Mouse (Mus musculus) B cell, adult 2 months (primary cell): ENCODE measurements at regions not wholly inside any gene's neighbourhood (a gene's known extent, or its start where the extent isn't known, plus 50 kb on each side); places are given as distances from the start of the nearest gene placed in this dataset.

Experiments used
- DNase-seq, 2 experiments: peaks; one replicate each; pipeline ENCODE4 v3.0.0; 2022

GRCm38 (mm10) chr4:33702028-33702666 is 222.2 kb upstream of the Cnr1 start:
- no peak for DNase-seq

GRCm38 (mm10) chr4:33705722-33706121 is 218.7 kb upstream of the Cnr1 start:
- no peak for DNase-seq

- DNase-seq: peak in 1 of 2 experiments; percentile 6
These were observed 217.6 kb upstream of the Cnr1 start for GRCm38 (mm10) chr4:33706785-33707184.

GRCm38 (mm10) chr4:33716475-33717117 is 207.8 kb upstream of the Cnr1 start:
- DNase-seq: no peak

- DNase-seq: no peak
These were observed 203.4 kb upstream of the Cnr1 start for GRCm38 (mm10) chr4:33720972-33721371.

- DNase-seq: no peak
These were observed 202.4 kb upstream of the Cnr1 start for GRCm38 (mm10) chr4:33721971-33722370.

- no peak for DNase-seq
These were observed 192.6 kb upstream of the Cnr1 start for GRCm38 (mm10) chr4:33731837-33732236.

- no peak for DNase-seq
These were observed 189.5 kb upstream of the Cnr1 start for GRCm38 (mm10) chr4:33734923-33735322.

GRCm38 (mm10) chr4:33735442-33735966 is 188.9 kb upstream of the Cnr1 start:
- no peak for DNase-seq

- DNase-seq: no peak
These were observed 188.2 kb upstream of the Cnr1 start for GRCm38 (mm10) chr4:33736061-33736701.

GRCm38 (mm10) chr4:33737337-33737736 is 187.1 kb upstream of the Cnr1 start:
- DNase-seq: no peak

GRCm38 (mm10) chr4:33737859-33738417 is 186.5 kb upstream of the Cnr1 start:
- no peak for DNase-seq

- DNase-seq: no peak
These were observed 185.0 kb upstream of the Cnr1 start for GRCm38 (mm10) chr4:33739211-33739904.

- no peak for DNase-seq
These were observed 183.4 kb upstream of the Cnr1 start for GRCm38 (mm10) chr4:33740982-33741381.

GRCm38 (mm10) chr4:33745180-33745579 is 179.2 kb upstream of the Cnr1 start:
- DNase-seq: no peak

- no peak for DNase-seq
These were observed 177.0 kb upstream of the Cnr1 start for GRCm38 (mm10) chr4:33747316-33747895.

GRCm38 (mm10) chr4:33767721-33768120 is 156.7 kb upstream of the Cnr1 start:
- no peak for DNase-seq

GRCm38 (mm10) chr4:33786027-33786426 is 138.4 kb upstream of the Cnr1 start:
- DNase-seq: no peak

- DNase-seq: no peak
These were observed 137.4 kb upstream of the Cnr1 start for GRCm38 (mm10) chr4:33786958-33787357.

GRCm38 (mm10) chr4:33793398-33793797 is 131.0 kb upstream of the Cnr1 start:
- no peak for DNase-seq

GRCm38 (mm10) chr4:33795461-33795860 is 128.9 kb upstream of the Cnr1 start:
- no peak for DNase-seq

- no peak for DNase-seq
These were observed 126.4 kb upstream of the Cnr1 start for GRCm38 (mm10) chr4:33797964-33798363.

- DNase-seq: no peak
These were observed 125.7 kb upstream of the Cnr1 start for GRCm38 (mm10) chr4:33798654-33799053.
